Mouse (Mus musculus): ENCODE results near the gene 4933430I17Rik. TPM values are rescaled to one million over a fixed set of nuclear protein-coding genes. Genes with fewer than 3 reads are reported as not detected.
A peak's percentile ranks its signal among the peaks of the same experiment; 100 is the strongest.
"Not testable (repeated sequence)": the region's sequence is repeated elsewhere in the genome, so short reads cannot be mapped to it uniquely, and the experiment has no call there.

The 4933430I17Rik gene
- polyA plus RNA-seq (2021) = 0.17 TPM

DNA sequence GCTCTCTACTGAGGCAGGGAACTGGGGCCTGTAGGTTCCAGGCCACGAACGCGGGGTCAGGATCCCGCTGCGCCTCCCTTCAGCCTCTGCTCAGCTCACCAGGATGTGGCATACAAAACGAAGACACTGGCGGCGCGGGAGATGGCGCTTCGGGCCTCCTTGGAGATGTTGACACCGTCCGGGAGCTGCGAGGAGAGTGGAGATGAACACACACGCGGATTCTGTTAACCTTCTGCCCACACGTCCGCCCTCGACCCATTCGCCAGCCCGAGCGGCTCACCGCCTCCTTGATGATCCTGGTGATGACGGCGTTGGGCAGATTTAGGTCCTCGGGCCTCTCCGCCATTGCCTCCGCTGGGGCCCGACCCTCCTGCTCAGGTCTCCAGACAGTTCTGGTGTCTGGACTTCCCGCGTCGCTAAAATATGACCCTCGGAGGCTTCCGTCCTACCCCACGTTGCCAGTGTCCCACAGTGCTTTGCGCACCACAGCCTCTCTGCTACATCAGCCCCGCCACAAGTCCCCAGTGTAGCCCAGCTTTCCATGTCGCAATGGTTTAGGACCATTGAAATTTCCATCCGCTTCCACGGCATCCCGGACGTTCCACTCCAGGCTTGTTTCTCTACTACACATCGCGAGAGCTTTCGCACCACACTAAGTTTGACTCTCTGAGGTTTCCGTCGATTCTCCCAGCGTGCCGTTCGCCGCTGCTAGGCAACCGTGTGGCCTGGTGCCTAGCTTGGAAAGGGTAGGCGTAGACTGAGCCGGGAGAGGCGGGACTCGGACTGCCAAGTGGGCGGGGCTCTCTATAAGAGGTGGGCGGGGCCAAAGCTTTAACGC lies at the start of gene 4933430I17Rik, which contains the start of gene Pole3:
4933430I17Rik (plus strand) TSS at position 719 of the 838 bp plus-strand sequence.
Pole3 (minus strand) TSS at position 418 of the 838 bp plus-strand sequence.
- in situ Hi-C loops (cut with MboI; ENCODE audit: low pct_unique_long_range_greater_than_20kb) = loop anchor here (5.0 kb wide), 1 partner anchor 58 kb away; no protein-coding TSS in a partner anchor
- CTCF ChIA-PET = no interaction called here
- peak; percentile 97 for ATAC-seq
- DNase-seq (ENCODE audit: low read depth, low spot score) = peak; percentile 92
- H3K27me3 ChIP-seq = no peaks in the 10 kb centered on the region
- POLR2A ChIA-PET = interaction anchor here (0.7 kb wide), 2 partner anchors 42 to 117 kb away, joined by 3 read pairs; partner anchors contain the start of genes Cdc26 and Prpf4
- no peak for TF ChIP-seq CTCF (IDR thresholded peaks at IDR 0.05)

DNA sequence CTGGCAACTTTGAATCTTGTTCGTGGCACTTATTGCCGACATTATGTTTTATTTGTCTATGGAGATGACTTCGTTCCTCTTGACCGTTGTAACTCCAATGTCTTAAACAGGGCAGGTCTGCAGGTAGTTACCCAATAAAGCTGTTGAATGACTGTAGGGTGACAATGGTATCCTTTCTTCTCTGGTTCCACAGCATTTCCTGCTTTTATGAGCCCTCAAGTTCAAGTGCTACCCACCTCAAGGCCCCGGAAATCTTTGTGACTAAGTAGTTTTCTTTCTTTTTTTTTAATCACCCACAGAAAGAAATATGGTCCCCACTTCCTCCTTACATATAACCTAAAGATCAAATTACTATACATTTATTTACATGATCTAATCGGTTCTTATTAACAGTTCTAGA lies 49.4 kb upstream of the 4933430I17Rik start:
- no peak for DNase-seq (ENCODE audit: low read depth, low spot score)
- in situ Hi-C loops (cut with MboI; ENCODE audit: low pct_unique_long_range_greater_than_20kb) = no loop called here

DNA sequence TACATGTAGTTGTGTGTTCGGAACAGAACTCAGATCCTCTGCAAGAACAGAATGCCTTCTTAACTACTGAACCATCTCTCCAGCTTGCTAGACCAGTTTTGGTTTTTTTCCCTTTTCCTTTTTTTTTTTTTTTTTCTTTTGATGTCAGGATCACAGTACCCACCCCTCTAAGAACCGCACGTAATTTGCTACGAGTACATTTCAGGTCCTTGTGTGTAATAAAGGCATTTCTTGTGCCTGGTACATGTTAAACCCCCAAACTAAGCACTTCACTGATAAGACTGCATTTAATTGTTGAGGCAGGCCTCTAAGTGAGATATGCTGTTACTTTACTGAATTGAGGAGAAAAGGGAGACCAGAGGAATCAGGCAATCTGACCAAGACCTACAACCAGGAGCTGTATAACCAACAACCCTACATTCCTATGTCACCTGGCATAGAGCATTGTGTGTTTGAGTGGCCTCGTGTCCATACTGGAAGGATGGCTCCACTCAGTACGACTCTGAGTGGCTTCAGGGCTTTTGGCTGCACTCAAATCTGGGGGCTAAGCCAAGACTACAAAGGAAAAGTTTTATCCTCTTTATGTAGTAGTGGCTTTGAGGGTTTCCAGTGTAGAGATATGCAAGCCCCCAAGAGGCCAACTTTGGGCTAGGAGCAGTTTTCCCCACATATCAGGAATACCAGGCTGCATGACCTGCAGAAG lies 47.5 kb upstream of the 4933430I17Rik start:
- no peak for DNase-seq (ENCODE audit: low read depth, low spot score)
- no peak for TF ChIP-seq CTCF (IDR thresholded peaks at IDR 0.05)
- in situ Hi-C loops (cut with MboI; ENCODE audit: low pct_unique_long_range_greater_than_20kb) = no loop called here
- POLR2A ChIA-PET = no interaction called here
- CTCF ChIA-PET = no interaction called here
- no peaks in the 10 kb centered on the region for H3K27me3 ChIP-seq
- no peak for ATAC-seq

More for the DNA sequence above, 49.4 kb upstream of the 4933430I17Rik start:
- ChIA-PET CTCF (interaction anchor here (0.6 to 1.1 kb wide), 2 partner anchors 8 to 19 kb away, joined by 3 to 4 read pairs; no protein-coding TSS in a partner anchor), POLR2A (interaction anchor here (0.7 kb wide), 1 partner anchor 26 kb away, joined by 3 read pairs; no protein-coding TSS in a partner anchor)
- no peak for ATAC-seq
- H3K27me3 ChIP-seq = no peaks in the 10 kb centered on the region
- no peak for TF ChIP-seq CTCF (IDR thresholded peaks at IDR 0.05)

- in situ Hi-C loops (cut with MboI; ENCODE audit: low pct_unique_long_range_greater_than_20kb); ATAC-seq; POLR2A ChIA-PET; CTCF ChIA-PET; DNase-seq (ENCODE audit: low read depth, low spot score); H3K27me3 ChIP-seq: not testable (repeated sequence)
These were observed 45.6 kb upstream of the 4933430I17Rik start for GRCm38 (mm10) chr4:62479593-62479936.

GRCm38 (mm10) chr4:62479937-62480708 lies 45.0 kb upstream of the 4933430I17Rik start, which contains the start of gene Bspry:
Gene Bspry, plus strand, starts transcription at chr4:62480053.
- ATAC-seq (no peak), DNase-seq (ENCODE audit: low read depth, low spot score) (no peak)
- TF ChIP-seq CTCF (IDR thresholded peaks at IDR 0.05) = no peak
- POLR2A ChIA-PET = no interaction called here
- no peaks in the 10 kb centered on the region for H3K27me3 ChIP-seq
- in situ Hi-C loops (cut with MboI; ENCODE audit: low pct_unique_long_range_greater_than_20kb) = no loop called here
- CTCF ChIA-PET = no interaction called here

DNA sequence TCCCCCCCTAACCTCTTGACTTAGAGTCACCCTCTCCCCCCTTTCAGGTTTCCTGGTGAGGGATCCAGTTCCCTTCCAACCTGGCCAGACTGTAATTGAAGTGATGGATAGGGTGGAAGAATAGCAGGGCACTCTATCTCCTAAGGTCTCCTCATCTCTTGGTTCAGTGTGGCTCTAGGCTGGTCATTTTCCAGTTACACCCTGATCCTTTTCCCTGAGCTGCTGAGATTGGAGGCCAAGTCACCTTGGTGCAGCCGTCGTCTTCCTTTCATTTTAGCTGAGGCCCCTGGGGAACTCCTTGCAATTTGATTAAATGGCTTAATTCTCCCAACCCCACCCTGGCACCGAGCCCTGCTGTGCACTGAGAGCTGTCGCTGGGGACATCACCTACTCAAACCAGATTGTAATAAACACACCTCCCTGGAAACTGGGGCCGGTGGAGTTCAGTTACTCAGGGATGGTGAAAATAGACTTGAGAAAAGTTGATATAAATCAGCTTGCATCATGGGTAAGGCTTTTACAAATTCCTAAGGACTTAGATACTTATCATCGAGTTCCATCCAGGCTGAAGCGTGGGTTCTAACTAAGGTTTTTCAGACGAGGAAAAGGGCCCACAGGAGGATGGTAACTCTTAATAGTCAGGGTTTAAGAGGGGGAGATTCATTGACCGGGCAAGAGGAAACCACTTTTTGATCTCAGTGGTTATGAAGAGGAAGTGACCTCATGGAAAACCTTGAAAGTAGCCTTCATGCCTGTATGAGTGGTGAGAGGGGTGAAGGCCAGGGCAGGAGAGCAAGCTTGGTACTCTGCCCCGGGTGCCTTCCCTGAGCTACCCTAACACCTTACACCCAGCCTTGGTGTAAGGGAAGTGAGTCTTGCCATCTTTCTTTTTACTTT lies 44.2 kb upstream of the 4933430I17Rik start:
- CTCF ChIA-PET = no interaction called here
- no peaks in the 10 kb centered on the region for H3K27me3 ChIP-seq
- TF ChIP-seq CTCF (IDR thresholded peaks at IDR 0.05) = no peak
- in situ Hi-C loops (cut with MboI; ENCODE audit: low pct_unique_long_range_greater_than_20kb) = no loop called here
- ATAC-seq (no peak), DNase-seq (ENCODE audit: low read depth, low spot score) (no peak)
- POLR2A ChIA-PET = no interaction called here

DNA sequence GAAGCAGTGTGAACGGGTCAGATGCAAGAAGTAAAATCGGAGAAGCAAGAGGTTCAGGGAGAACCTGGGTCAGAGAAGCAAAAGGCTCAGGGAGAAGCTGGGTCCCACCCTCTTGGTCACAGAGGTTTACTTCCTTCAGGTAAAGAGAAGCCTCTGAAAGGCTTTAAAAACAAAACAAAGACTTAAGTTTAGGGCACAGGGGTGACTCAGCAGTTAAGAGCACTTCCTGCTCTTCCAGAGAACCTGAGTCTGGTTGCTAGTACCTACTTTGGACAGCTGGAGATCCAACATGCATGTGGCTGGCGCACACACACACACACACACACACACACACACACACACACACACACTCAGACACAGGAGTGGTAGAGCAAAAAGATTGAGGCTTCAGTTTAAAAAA lies 40.2 kb upstream of the 4933430I17Rik start:
- TF ChIP-seq CTCF (IDR thresholded peaks at IDR 0.05) = no peak
- no peak for ATAC-seq
- CTCF ChIA-PET = interaction anchor here (1.0 kb wide), 1 partner anchor 9 kb away, joined by 4 read pairs; no protein-coding TSS in a partner anchor
- DNase-seq (ENCODE audit: low read depth, low spot score) = no peak
- in situ Hi-C loops (cut with MboI; ENCODE audit: low pct_unique_long_range_greater_than_20kb) = no loop called here
- H3K27me3 ChIP-seq = no peaks in the 10 kb centered on the region
- POLR2A ChIA-PET = interaction anchor here (0.7 kb wide), 2 partner anchors 30 to 54 kb away, joined by 3 read pairs; no protein-coding TSS in a partner anchor

DNA sequence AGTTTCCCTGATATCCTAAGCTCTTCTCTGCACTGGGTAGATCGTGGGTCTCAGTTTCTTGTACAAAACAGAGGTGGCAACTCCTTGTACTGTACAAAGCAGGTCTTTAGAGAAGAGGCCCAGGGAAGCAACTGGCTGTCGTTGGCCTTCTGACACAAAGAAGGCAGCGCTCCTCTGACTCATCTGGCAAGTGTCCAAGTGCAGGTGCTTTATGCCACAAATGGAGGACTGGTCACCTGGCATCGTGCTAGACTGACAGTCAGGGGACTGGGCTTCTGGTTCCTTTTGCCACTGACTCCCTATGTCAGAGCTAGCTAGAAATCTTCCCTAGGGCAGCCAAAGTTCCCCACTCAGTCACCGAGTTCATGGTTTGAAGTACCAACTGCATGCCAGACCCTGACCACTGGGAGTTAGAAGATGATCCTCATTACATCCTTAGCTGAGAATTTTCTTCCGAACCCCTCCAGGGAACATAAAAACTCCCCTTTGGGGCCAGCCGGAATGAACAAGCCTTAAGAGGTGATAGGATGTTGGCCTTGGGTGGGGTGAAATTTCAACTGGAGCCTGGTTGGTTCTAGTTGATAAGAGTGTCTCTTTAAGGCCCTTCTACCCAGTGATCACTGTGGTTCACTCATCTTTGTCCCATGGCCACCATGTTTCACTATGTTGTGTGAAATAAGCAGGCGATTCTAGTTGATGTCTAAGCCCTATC lies 39.6 kb upstream of the 4933430I17Rik start:
- ChIA-PET POLR2A (interaction anchor here (0.7 kb wide), 2 partner anchors 31 to 55 kb away, joined by 3 read pairs; no protein-coding TSS in a partner anchor), CTCF (interaction anchor here (1.0 to 1.1 kb wide), 2 partner anchors 9 to 33 kb away, joined by 3 to 4 read pairs; no protein-coding TSS in a partner anchor)
- in situ Hi-C loops (cut with MboI; ENCODE audit: low pct_unique_long_range_greater_than_20kb) = no loop called here
- H3K27me3 ChIP-seq = no peaks in the 10 kb centered on the region
- ATAC-seq (no peak), DNase-seq (ENCODE audit: low read depth, low spot score) (no peak)
- no peak for TF ChIP-seq CTCF (IDR thresholded peaks at IDR 0.05)

GRCm38 (mm10) chr4:62486162-62486696 lies 38.9 kb upstream of the 4933430I17Rik start:
- no peak for TF ChIP-seq CTCF (IDR thresholded peaks at IDR 0.05)
- ChIA-PET CTCF (interaction anchor here (1.1 kb wide), 1 partner anchor 32 kb away, joined by 3 read pairs; no protein-coding TSS in a partner anchor), POLR2A (no interaction called here)
- DNase-seq (ENCODE audit: low read depth, low spot score) = no peak
- no peaks in the 10 kb centered on the region for H3K27me3 ChIP-seq
- ATAC-seq = no peak
- in situ Hi-C loops (cut with MboI; ENCODE audit: low pct_unique_long_range_greater_than_20kb) = no loop called here
